Mouse (Mus musculus) hindbrain, embryonic 14.5 days (tissue): ENCODE measurements at regions not wholly inside any gene's neighbourhood (a gene's known extent, or its start where the extent isn't known, plus 50 kb on each side); places are given as distances from the start of the nearest gene placed in this dataset.

ENCODE experiments used
- ATAC-seq: fragments of 200-750 bp; cut with Nextera tagmentation; 2 replicates; pipeline ENCODE4 v1.8.0; 2017; ENCODE audit warnings: moderate number of reproducible peaks, mild to moderate bottlenecking, moderate TSS enrichment, moderate library complexity; ENCODE audit not compliant: low FRiP score
- DNase-seq: peaks from one replicate; pipeline ENCODE4 v3.0.0-alpha.2; 2015; ENCODE audit warnings: low spot score
- H3K27ac ChIP-seq: fragments of 300-500 bp; sonication (generic); 2 replicates; pipeline ENCODE4 v1.5.1; 2014; ENCODE audit warnings: mild to moderate bottlenecking, moderate library complexity
- H3K27me3 ChIP-seq: fragments of 300-500 bp; sonication (generic); 2 replicates; pipeline ENCODE4 v1.6.1; 2014; ENCODE audit warnings: mild to moderate bottlenecking, low read length, mixed read lengths; ENCODE audit not compliant: control insufficient read depth, insufficient read depth
- H3K36me3 ChIP-seq: fragments of 300-500 bp; sonication (generic); replicated peaks from 2 replicates; pipeline ENCODE4 v1.6.1; 2014; ENCODE audit not compliant: control insufficient read depth, insufficient read depth
- H3K4me1 ChIP-seq: fragments of 300-500 bp; sonication (generic); replicated peaks from 2 replicates; pipeline ENCODE4 v1.6.1; 2014; ENCODE audit warnings: antibody characterized with exemption, low read length, mixed read lengths; ENCODE audit not compliant: control insufficient read depth, insufficient read depth
- H3K4me2 ChIP-seq: fragments of 300-500 bp; sonication (generic); replicated peaks from 2 replicates; pipeline ENCODE4 v1.6.1; 2014; ENCODE audit warnings: mild to moderate bottlenecking, moderate library complexity
- H3K4me3 ChIP-seq: fragments of 300-500 bp; sonication (generic); replicated peaks from 2 replicates; pipeline ENCODE4 v1.5.1; 2014; ENCODE audit warnings: mild to moderate bottlenecking, low read length
- H3K9ac ChIP-seq: fragments of 300-500 bp; sonication (generic); 2 replicates; pipeline ENCODE4 v1.6.1; 2014
- H3K9me3 ChIP-seq: fragments of 300-500 bp; sonication (generic); 2 replicates; pipeline ENCODE4 v1.6.1; 2016; ENCODE audit warnings: low read length; ENCODE audit not compliant: control insufficient read depth
- WGBS: fragments of 180-500 bp; shearing (Covaris S2); extraction: QIAGEN DNeasy Blood & Tissue Kit; methylation state at CpG from one replicate; pipeline ENCODE4 v1.1.7; 2014; 5-methylcytosine and 5-hydroxymethylcytosine counted together

- 91% methylated on average over 6 of the region's 6 CpGs for WGBS
- Histone ChIP-seq H3K27me3 (no peaks in the 10 kb centered on the region), H3K4me3 (no peak overlapping the region), H3K27ac (no peak overlapping the region), H3K9ac (no peak overlapping the region), H3K4me2 (no peak overlapping the region), H3K4me1 (no peaks in the 10 kb centered on the region), H3K9me3 (no peaks in the 10 kb centered on the region), H3K36me3 (no peaks in the 10 kb centered on the region)
- DNase-seq = no peak
- no peak for ATAC-seq
These were observed 281.4 kb downstream of the Adamts20 start for GRCm38 (mm10) chr15:94183663-94184375.

GRCm38 (mm10) chr15:94174083-94174482 lies 291.1 kb downstream of the Adamts20 start:
- no peak overlapping the region for H3K4me2 ChIP-seq
- H3K27me3 ChIP-seq = no peaks in the 10 kb centered on the region
- ATAC-seq (no peak), DNase-seq (no peak)
- H3K36me3 ChIP-seq = no peaks in the 10 kb centered on the region
- H3K4me1 ChIP-seq = no peaks in the 10 kb centered on the region
- no peaks in the 10 kb centered on the region for H3K9me3 ChIP-seq
- no peak overlapping the region for H3K27ac ChIP-seq
- H3K4me3 ChIP-seq = no peak overlapping the region
- WGBS = 77% methylated on average over 7 of the region's 7 CpGs
- no peak overlapping the region for H3K9ac ChIP-seq

- Histone ChIP-seq H3K9ac (no peak overlapping the region), H3K4me2 (no peak overlapping the region), H3K27ac (no peak overlapping the region), H3K36me3 (no peaks in the 10 kb centered on the region), H3K4me3 (no peak overlapping the region), H3K27me3 (no peaks in the 10 kb centered on the region), H3K4me1 (no peaks in the 10 kb centered on the region), H3K9me3 (no peaks in the 10 kb centered on the region)
- 85% methylated on average over 4 of the region's 4 CpGs for WGBS
- ATAC-seq = no peak
- DNase-seq = no peak
These were observed 304.4 kb downstream of the Adamts20 start for GRCm38 (mm10) chr15:94160806-94161205.

GRCm38 (mm10) chr15:94139534-94139958 lies 325.7 kb downstream of the Adamts20 start:
- DNase-seq = peak; percentile 32
- WGBS = 79% methylated on average over 13 of the region's 13 CpGs
- ATAC-seq = no peak
- Histone ChIP-seq H3K36me3 (no peaks in the 10 kb centered on the region), H3K27me3 (no peaks in the 10 kb centered on the region), H3K4me2 (no peak overlapping the region), H3K27ac (no peak overlapping the region), H3K9me3 (no peaks in the 10 kb centered on the region), H3K4me3 (no peak overlapping the region), H3K9ac (no peak overlapping the region), H3K4me1 (no peaks in the 10 kb centered on the region)

- Histone ChIP-seq H3K4me3 (no peak overlapping the region; the same call in 1 of the 2 replicates), H3K27ac (no peak overlapping the region), H3K9ac (peak overlapping the region; percentile 31; the same call in 1 of the 2 replicates), H3K9me3 (0 out of 2 replicates have a peak, but pooled peaks cover under 1% of the 10 kb centered on the region), H3K27me3 (no peaks in the 10 kb centered on the region), H3K4me2 (peak overlapping the region; percentile 38), H3K4me1 (no peaks in the 10 kb centered on the region), H3K36me3 (no peaks in the 10 kb centered on the region)
- ATAC-seq (peak; percentile 40; the same call in 1 of the 2 replicates), DNase-seq (peak; percentile 35)
- WGBS = 45% methylated on average over 27 of the region's 27 CpGs
These were observed 327.9 kb downstream of the Adamts20 start for GRCm38 (mm10) chr15:94137159-94137952.

- Histone ChIP-seq H3K4me1 (no peaks in the 10 kb centered on the region), H3K36me3 (no peaks in the 10 kb centered on the region), H3K9ac (no peak overlapping the region), H3K27me3 (no peaks in the 10 kb centered on the region), H3K4me3 (no peak overlapping the region), H3K9me3 (no peaks in the 10 kb centered on the region), H3K27ac (no peak overlapping the region), H3K4me2 (no peak overlapping the region)
- ATAC-seq = no peak
- DNase-seq = no peak
- 82% methylated on average over 5 of the region's 5 CpGs for WGBS
These were observed 352.4 kb downstream of the Adamts20 start for GRCm38 (mm10) chr15:94112801-94113200.

GRCm38 (mm10) chr15:94107186-94107716 lies 358.0 kb downstream of the Adamts20 start:
- ATAC-seq (no peak), DNase-seq (no peak)
- 49% methylated on average over 2 of the region's 2 CpGs for WGBS
- Histone ChIP-seq H3K4me3 (no peak overlapping the region), H3K27me3 (no peaks in the 10 kb centered on the region), H3K27ac (no peak overlapping the region), H3K4me2 (no peak overlapping the region), H3K36me3 (no peaks in the 10 kb centered on the region), H3K4me1 (no peaks in the 10 kb centered on the region), H3K9me3 (no peaks in the 10 kb centered on the region), H3K9ac (no peak overlapping the region)

- DNase-seq (no peak), ATAC-seq (no peak)
- Histone ChIP-seq H3K9ac (no peak overlapping the region), H3K36me3 (no peaks in the 10 kb centered on the region), H3K9me3 (peaks cover 5% of the 10 kb centered on the region; the same call in 1 of the 2 replicates), H3K27ac (no peak overlapping the region), H3K4me1 (no peaks in the 10 kb centered on the region), H3K4me2 (no peak overlapping the region), H3K4me3 (no peak overlapping the region), H3K27me3 (no peaks in the 10 kb centered on the region)
- WGBS = 86% methylated on average over 5 of the region's 5 CpGs
These were observed 374.6 kb downstream of the Adamts20 start for GRCm38 (mm10) chr15:94090644-94091043.

GRCm38 (mm10) chr15:94089856-94090255 lies 375.4 kb downstream of the Adamts20 start:
- Histone ChIP-seq H3K36me3 (no peaks in the 10 kb centered on the region), H3K4me1 (no peaks in the 10 kb centered on the region), H3K9ac (no peak overlapping the region), H3K4me3 (no peak overlapping the region), H3K27me3 (no peaks in the 10 kb centered on the region), H3K4me2 (no peak overlapping the region), H3K27ac (no peak overlapping the region), H3K9me3 (peaks cover 5% of the 10 kb centered on the region; the same call in 1 of the 2 replicates)
- no peak for DNase-seq
- no peak for ATAC-seq
- 54% methylated on average over 6 of the region's 6 CpGs for WGBS
